Mouse (Mus musculus) layer of hippocampus, adult 2 months (tissue): ENCODE measurements at regions not wholly inside any gene's neighbourhood (a gene's known extent, or its start where the extent isn't known, plus 50 kb on each side); places are given as distances from the start of the nearest gene placed in this dataset.

Source experiments
- DNase-seq, 2 experiments: peaks; one replicate each; pipeline ENCODE4 v3.0.0; 2022; ENCODE audit warnings: low spot score in 2 of 2
- H3K27ac ChIP-seq: fragments of 200-600 bp; 2 replicates; pipeline ENCODE4 v1.8.1; 2022
- H3K4me3 ChIP-seq: fragments of 200-600 bp; 2 replicates; pipeline ENCODE4 v1.8.1; 2022; ENCODE audit warnings: mild to moderate bottlenecking
- CTCF ChIP-seq: fragments of 200-600 bp; conservative IDR thresholded peaks from 2 replicates; pipeline ENCODE4 v1.8.1; 2022; ENCODE audit warnings: antibody characterized with exemption, mild to moderate bottlenecking, moderate library complexity

DNA sequence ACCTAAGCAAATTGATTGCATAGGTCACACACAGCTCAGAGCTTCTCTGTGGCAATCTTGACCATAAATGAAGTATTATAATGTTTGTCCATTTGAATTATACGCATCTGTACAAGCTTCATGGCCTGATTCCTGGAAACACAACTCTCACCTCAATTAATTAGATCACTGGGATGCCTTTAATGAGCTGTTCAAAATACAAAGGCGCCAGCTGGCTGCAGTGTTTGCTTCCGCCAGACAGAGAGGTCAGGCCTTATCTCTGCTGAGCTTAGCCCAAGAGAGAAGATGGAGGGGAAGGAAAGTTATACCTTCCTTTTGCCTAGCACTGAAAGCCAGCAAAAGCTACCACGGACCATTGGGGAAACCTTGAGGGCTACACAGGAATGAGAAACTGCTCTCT, 336.2 kb downstream of the Mllt3 start:
- Histone ChIP-seq H3K27ac (no peak overlapping the region), H3K4me3 (no peak overlapping the region)
- TF ChIP-seq CTCF = no peak
- DNase-seq = no peak

DNA sequence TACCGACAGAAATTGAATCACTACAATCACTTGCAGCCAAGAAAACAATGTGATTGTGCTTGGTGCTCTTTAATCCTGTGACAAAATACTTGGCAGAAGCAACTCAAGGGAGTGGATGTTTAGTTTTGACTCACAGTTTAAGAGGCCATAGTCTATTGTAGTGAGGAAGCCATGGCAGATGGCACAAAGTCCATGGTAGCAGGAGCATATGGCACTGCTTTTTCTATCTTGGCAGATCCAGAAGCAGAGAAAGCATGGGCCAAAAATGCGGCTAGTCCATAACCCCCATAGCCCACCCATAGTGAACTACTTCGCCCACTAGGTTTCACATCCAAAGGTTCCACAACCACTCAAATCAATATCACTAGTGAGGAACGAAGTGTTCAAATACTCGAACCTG, 337.4 kb downstream of the Mllt3 start:
- TF ChIP-seq CTCF = no peak
- no peak overlapping the region for H3K4me3 ChIP-seq
- DNase-seq = no peak

DNA sequence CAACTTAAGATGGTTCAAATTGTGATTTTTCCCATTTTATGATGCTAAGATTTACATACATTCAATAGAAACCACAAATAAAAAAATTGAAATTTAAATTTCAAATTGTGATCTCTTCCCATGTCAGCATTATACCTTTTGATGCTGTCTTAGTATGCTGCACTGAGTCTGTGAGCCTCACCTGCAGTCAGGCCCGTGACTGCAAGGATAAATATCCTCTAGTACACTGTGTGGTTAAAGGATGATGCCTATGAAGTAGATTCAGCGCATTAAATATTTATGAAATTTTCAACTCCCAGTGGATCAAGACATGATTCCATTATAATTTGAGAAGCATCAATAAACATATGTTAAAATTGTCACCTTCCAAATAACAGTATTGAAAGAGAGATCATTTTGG, 340.4 kb downstream of the Mllt3 start:
- no peak overlapping the region for H3K4me3 ChIP-seq
- no peak overlapping the region for H3K27ac ChIP-seq
- no peak for TF ChIP-seq CTCF
- DNase-seq = no peak

More for the DNA sequence above, 337.4 kb downstream of the Mllt3 start:
- no peak overlapping the region for H3K27ac ChIP-seq

- Histone ChIP-seq H3K27ac (no peak overlapping the region), H3K4me3 (no peak overlapping the region)
- no peak for TF ChIP-seq CTCF
- DNase-seq = no peak
Measured at GRCm38 (mm10) chr4:87684952-87685351, 348.2 kb downstream of the Mllt3 start.

GRCm38 (mm10) chr4:87682783-87683182, 350.4 kb downstream of the Mllt3 start:
- Histone ChIP-seq H3K27ac (no peak overlapping the region), H3K4me3 (no peak overlapping the region)
- no peak for DNase-seq
- no peak for TF ChIP-seq CTCF

- Histone ChIP-seq H3K27ac (no peak overlapping the region), H3K4me3 (no peak overlapping the region)
- TF ChIP-seq CTCF = no peak
- no peak for DNase-seq
Measured at GRCm38 (mm10) chr4:87671101-87671500, 362.1 kb downstream of the Mllt3 start.

DNA sequence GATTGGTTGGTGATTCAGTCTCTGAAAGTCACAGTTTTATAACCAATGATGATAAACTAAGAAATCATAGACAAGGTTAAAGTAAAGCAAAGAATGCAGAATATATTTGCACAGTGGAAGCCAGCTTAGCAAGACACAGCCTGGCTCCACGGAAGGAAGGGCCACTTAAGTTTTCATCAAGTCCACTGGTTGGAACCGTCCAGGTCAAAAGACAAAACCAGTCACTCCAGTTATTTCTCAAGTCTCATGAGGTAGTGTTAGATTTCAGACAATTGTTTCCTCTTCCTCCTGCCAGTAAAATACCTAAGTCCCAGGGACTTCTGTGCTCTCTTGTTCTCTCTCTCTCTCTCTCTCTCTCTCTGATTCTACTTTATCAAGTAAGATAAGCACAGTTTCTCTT, 363.0 kb downstream of the Mllt3 start:
- DNase-seq = no peak
- no peak overlapping the region for H3K27ac ChIP-seq
- no peak for TF ChIP-seq CTCF
- no peak overlapping the region for H3K4me3 ChIP-seq

DNA sequence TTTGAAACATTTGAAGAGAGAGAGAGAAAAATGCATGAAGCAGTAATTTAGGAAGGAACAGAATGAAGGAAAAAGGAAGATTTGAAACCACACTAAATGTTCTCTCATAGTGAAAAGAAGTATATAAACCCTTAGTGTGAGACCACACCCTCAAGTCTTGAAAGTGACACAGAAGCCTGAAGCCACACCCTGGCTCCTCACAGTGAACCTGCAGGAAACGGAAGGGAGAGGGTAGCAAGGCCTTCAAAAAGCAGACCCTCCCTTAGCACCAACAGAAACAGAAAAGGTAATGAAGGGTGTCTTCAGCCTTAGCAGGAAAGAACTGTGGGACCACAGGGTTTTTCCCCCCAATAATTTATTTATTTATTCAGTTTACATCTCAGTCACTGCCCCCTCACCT, 363.7 kb downstream of the Mllt3 start:
- no peak overlapping the region for H3K4me3 ChIP-seq
- H3K27ac ChIP-seq = no peak overlapping the region
- no peak for TF ChIP-seq CTCF

DNA sequence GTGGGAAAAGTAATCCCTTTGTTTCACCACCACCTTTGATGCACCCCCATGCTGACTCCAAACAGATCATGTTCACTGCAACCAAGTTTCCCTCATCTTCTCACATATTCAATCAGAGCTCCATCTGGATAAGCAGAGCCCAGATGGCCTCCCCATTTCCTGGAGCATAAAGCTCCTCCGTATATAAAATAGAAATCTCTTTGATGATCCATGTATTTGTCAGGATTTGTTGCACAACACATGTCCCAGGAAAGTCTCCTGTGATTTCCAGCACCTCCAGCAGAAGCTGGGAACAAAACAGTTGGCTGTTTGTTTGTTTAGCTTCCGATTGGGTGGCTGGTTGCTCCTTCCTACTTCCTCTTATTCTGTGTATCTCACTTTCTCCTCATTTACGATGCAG, 364.9 kb downstream of the Mllt3 start:
- no peak for TF ChIP-seq CTCF
- H3K4me3 ChIP-seq = no peak overlapping the region
- peak; percentile 36 to 60 for DNase-seq
- H3K27ac ChIP-seq = 0 out of 2 replicates have a peak overlapping the region, but pooled peaks have one; percentile 3

More for the DNA sequence above, 363.7 kb downstream of the Mllt3 start:
- no peak for DNase-seq

DNA sequence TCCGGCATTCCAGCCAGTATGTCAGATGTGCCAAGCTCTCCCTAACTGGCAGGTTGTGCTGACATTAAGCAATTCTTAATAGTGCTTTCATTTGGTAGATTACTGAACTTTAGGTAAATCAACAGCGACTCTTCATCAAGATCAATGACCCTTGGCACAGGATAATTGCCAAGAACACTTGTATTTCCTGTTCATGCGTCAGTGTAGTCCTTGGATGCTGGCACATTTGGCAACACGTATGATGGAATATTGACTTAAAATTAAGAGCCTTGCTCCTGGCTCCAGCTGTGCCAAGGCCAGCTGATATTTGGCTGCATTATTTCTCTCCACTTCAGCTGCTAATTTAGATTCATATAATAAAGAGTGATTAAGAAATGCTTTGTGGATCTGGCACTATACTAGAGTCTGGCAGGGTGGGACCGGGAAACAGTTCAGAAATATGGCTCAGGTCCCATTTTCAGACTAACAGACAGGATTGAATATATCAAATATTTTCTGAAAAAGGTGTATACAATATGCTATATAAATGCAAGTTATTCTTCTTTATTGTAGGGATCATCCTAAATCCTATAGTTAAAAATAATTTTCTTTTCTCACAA, 365.5 kb downstream of the Mllt3 start:
- H3K27ac ChIP-seq = no peak overlapping the region
- DNase-seq = no peak
- H3K4me3 ChIP-seq = no peak overlapping the region
- no peak for TF ChIP-seq CTCF

- Histone ChIP-seq H3K27ac (no peak overlapping the region), H3K4me3 (no peak overlapping the region)
- no peak for DNase-seq
- no peak for TF ChIP-seq CTCF
Measured at GRCm38 (mm10) chr4:87665149-87665548, 368.0 kb downstream of the Mllt3 start.

DNA sequence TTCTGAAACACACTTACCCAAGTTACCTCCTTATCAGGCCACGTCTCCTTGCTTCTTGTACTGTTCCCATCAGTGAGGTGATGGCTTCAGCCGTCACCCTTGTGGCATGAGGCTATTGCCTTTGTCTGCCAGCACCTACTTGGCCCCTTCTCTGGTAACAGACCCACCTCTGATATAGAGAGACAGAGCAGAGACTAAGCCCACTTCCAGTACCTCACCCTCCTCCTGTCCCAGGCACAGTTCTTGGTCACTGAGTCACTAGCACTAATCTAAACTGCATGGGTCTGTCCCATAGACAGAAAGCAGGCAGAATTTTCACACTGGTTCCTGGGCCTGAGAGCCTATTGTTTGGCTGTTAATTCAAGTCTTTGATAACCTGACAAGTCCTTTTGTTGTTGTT, 370.3 kb downstream of the Mllt3 start:
- Histone ChIP-seq H3K4me3 (no peak overlapping the region), H3K27ac (no peak overlapping the region)
- DNase-seq = no peak
- no peak for TF ChIP-seq CTCF

DNA sequence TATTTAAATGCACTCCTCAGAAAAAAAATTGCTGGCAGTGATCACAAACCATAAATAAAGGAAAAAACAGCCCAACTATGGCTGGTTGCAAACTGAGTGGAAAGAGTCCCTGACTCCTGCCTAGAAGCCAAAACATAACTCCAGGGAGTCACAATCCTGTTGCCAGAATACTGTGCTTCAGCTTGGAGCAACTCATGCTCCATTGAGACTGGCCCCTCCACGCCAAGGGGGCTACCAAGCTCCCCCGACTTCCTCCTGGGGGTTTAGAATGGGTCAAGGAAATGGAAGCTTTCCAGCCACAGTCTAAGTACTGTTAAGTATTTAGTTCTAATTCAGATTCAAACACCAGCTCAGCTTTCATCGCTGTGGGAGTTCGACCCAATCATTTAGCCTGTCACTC, 374.8 kb downstream of the Mllt3 start:
- DNase-seq = no peak
- no peak for TF ChIP-seq CTCF
- Histone ChIP-seq H3K27ac (no peak overlapping the region), H3K4me3 (no peak overlapping the region)

DNA sequence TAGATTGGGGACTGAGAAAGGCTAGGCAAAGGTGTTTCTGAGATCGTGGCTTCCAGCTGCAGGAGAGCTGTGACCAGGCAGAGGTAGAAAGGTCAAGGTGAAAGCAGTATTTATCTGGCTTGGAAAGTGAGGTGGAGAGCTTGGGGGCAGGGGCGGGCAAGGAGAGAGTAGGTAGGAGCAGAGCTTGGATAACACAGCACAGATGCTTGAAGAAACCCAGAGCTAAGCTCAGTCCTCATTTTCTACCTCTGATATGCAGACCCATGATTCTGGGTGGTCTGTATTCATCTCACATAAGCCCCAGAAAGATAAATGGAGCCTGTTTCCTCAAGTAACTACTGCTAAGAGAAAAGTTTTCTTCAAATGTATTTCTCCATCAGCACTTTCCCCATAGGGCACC, 375.3 kb downstream of the Mllt3 start:
- TF ChIP-seq CTCF = no peak
- Histone ChIP-seq H3K4me3 (no peak overlapping the region), H3K27ac (no peak overlapping the region)
- no peak for DNase-seq
